Mouse (Mus musculus) brain, embryonic 14.5 days (tissue): ENCODE measurements around the gene Cfap298.

Source experiments
- CTCF ChIP-seq: fragments of 200-500 bp; IDR thresholded peaks from 2 replicates; pipeline ENCODE4 v1.5.1; 2012; ENCODE audit warnings: inconsistent platforms, mild to moderate bottlenecking, moderate library complexity, borderline replicate concordance; ENCODE audit not compliant: insufficient read depth, insufficient read length; ENCODE audit errors: extremely low read depth
- POLR2A ChIP-seq: fragments of 200-500 bp; IDR thresholded peaks from 2 replicates; pipeline ENCODE4 v1.6.1; 2012; ENCODE audit warnings: mild to moderate bottlenecking, inconsistent platforms, borderline replicate concordance; ENCODE audit not compliant: poor library complexity, insufficient read depth, insufficient read length, severe bottlenecking; ENCODE audit errors: extremely low read depth

DNA sequence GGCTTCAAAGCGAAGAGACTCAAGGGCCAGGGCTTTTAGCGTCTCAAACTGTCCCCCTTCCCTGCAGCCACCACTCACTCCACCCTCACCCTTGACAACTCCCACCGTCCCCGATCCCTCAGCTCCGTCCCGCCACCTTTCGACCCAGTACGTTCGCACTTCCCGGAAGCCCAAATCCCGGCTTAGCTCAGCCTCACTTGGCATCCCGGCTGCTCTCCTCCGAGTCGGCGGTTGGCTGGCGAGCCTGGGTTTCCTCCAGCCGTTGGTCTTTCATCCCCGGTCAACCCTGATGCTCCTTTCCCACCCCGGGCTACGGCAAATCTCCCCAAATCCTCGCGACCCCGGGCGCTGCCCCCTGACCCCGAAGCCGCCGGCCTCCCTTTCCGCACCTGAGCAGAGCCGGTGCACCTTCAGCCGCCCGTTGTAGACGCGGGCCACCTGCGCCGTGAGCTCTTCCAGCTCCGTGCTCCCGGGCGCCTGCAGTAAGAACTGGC lies 674 bp downstream of the Cfap298 start:
- TF ChIP-seq CTCF, result no peak
- TF ChIP-seq POLR2A, result no peak
